Mouse (Mus musculus): ENCODE measurements at regions not wholly inside any gene's neighbourhood (a gene's known extent, or its start where the extent isn't known, plus 50 kb on each side); places are given as distances from the start of the nearest gene placed in this dataset.

- no peak for TF ChIP-seq CTCF (IDR thresholded peaks at IDR 0.05; ENCODE audit: low read depth)
- TF ChIP-seq EP300 (IDR thresholded peaks at IDR 0.05; ENCODE audit: low read depth), result no peak
These were observed 538.6 kb upstream of the Cited2 start for GRCm38 (mm10) chr10:17184418-17184817.

Data from liver, embryonic 14.5 days (tissue).